Mouse (Mus musculus): ENCODE results near the gene Tff1. TPM values are rescaled to one million over a fixed set of nuclear protein-coding genes. Genes with fewer than 3 reads are reported as not detected.

Gene Tff1
- total RNA-seq (2021), result not detected

GRCm38 (mm10) chr17:31165127-31165526, at the start of gene Tff1:
Gene Tff1 (minus strand): TSS chr17:31165277.
- DNase-seq (ENCODE audit: extremely low spot score in 1 of 2, low spot score in 1 of 2), result no peak

- DNase-seq (ENCODE audit: extremely low spot score in 1 of 2, low spot score in 1 of 2), result no peak
Observed at GRCm38 (mm10) chr17:31211881-31212280, 46.8 kb upstream of the Tff1 start.

- no peak for DNase-seq (ENCODE audit: extremely low spot score in 1 of 2, low spot score in 1 of 2)
Observed at GRCm38 (mm10) chr17:31210299-31210698, 45.2 kb upstream of the Tff1 start.

- DNase-seq (ENCODE audit: extremely low spot score in 1 of 2, low spot score in 1 of 2), result no peak
Observed at GRCm38 (mm10) chr17:31209376-31209930, 44.4 kb upstream of the Tff1 start.

- DNase-seq (ENCODE audit: extremely low spot score in 1 of 2, low spot score in 1 of 2), result no peak
Observed at GRCm38 (mm10) chr17:31208654-31209053, 43.6 kb upstream of the Tff1 start.

GRCm38 (mm10) chr17:31207771-31208334, 42.8 kb upstream of the Tff1 start, which contains the start of gene Ubash3a:
Gene Ubash3a (plus strand): TSS chr17:31207873.
- no peak for DNase-seq (ENCODE audit: extremely low spot score in 1 of 2, low spot score in 1 of 2)

- DNase-seq (ENCODE audit: extremely low spot score in 1 of 2, low spot score in 1 of 2), result no peak
Observed at GRCm38 (mm10) chr17:31198877-31199276, 33.8 kb upstream of the Tff1 start, which contains the start of gene Tmprss3. Gene Tmprss3 (minus strand): TSS chr17:31198977.

- DNase-seq (ENCODE audit: extremely low spot score in 1 of 2, low spot score in 1 of 2), result no peak
Observed at GRCm38 (mm10) chr17:31196283-31196682, 31.2 kb upstream of the Tff1 start.

GRCm38 (mm10) chr17:31195207-31195606, 30.1 kb upstream of the Tff1 start:
- DNase-seq (ENCODE audit: extremely low spot score in 1 of 2, low spot score in 1 of 2), result no peak

GRCm38 (mm10) chr17:31193360-31193759, 28.3 kb upstream of the Tff1 start:
- no peak for DNase-seq (ENCODE audit: extremely low spot score in 1 of 2, low spot score in 1 of 2)

- DNase-seq (ENCODE audit: extremely low spot score in 1 of 2, low spot score in 1 of 2), result no peak
Observed at GRCm38 (mm10) chr17:31192663-31193062, 27.6 kb upstream of the Tff1 start.

GRCm38 (mm10) chr17:31191825-31192224, 26.7 kb upstream of the Tff1 start:
- DNase-seq (ENCODE audit: extremely low spot score in 1 of 2, low spot score in 1 of 2), result no peak

GRCm38 (mm10) chr17:31187370-31187769, 22.3 kb upstream of the Tff1 start:
- peak; percentile 51 to 67 for DNase-seq (ENCODE audit: extremely low spot score in 1 of 2, low spot score in 1 of 2)

GRCm38 (mm10) chr17:31184269-31184990, 19.4 kb upstream of the Tff1 start:
- DNase-seq (ENCODE audit: extremely low spot score in 1 of 2, low spot score in 1 of 2), result no peak

GRCm38 (mm10) chr17:31183180-31183974, 18.3 kb upstream of the Tff1 start:
- peak; percentile 25 to 37 for DNase-seq (ENCODE audit: extremely low spot score in 1 of 2, low spot score in 1 of 2)

GRCm38 (mm10) chr17:31181490-31181889, 16.4 kb upstream of the Tff1 start:
- DNase-seq (ENCODE audit: extremely low spot score in 1 of 2, low spot score in 1 of 2), result no peak

- no peak for DNase-seq (ENCODE audit: extremely low spot score in 1 of 2, low spot score in 1 of 2)
Observed at GRCm38 (mm10) chr17:31176321-31176720, 11.2 kb upstream of the Tff1 start.

- no peak for DNase-seq (ENCODE audit: extremely low spot score in 1 of 2, low spot score in 1 of 2)
Observed at GRCm38 (mm10) chr17:31169796-31170195, 4.7 kb upstream of the Tff1 start.

- DNase-seq (ENCODE audit: extremely low spot score in 1 of 2, low spot score in 1 of 2), result no peak
Observed at GRCm38 (mm10) chr17:31163821-31164220, 1.3 kb downstream of the Tff1 start.

- DNase-seq (ENCODE audit: extremely low spot score in 1 of 2, low spot score in 1 of 2), result no peak
Observed at GRCm38 (mm10) chr17:31162607-31163006, 2.5 kb downstream of the Tff1 start.

GRCm38 (mm10) chr17:31160291-31160690, 4.8 kb downstream of the Tff1 start:
- no peak for DNase-seq (ENCODE audit: extremely low spot score in 1 of 2, low spot score in 1 of 2)

All from layer of hippocampus, postnatal 25 days (tissue).